In genomic region chr8:128361343-128361870, GRCm38 (mm10) we compare ENCODE assay signal across 9 mouse cellular contexts. TPM values are rescaled to one million over a fixed set of nuclear protein-coding genes. Genes with fewer than 3 reads are reported as not detected.
DNase-seq lines count a peak whose midpoint lies in the region; ATAC-seq and TF ChIP-seq lines count a peak whose summit lies in the region.
"Had no signal": no experiment of that assay in that cellular context is flagged by ENCODE, and none has a peak within 500 bp of the region (broad histone marks: within the 10 kb centered on the region; RNA-seq: fewer than 3 reads in every experiment).

No protein-coding gene starts in this region.

- H3K4me3 ChIP-seq in layer of hippocampus, adult 2 months, result peak overlapping the region; percentile 88
- peak overlapping the region; percentile 74 for H3K4me3 ChIP-seq in embryonic facial prominence, embryonic 15.5 days (replicated peaks)
- peak overlapping the region; percentile 67 for H3K4me3 ChIP-seq in intestine, embryonic 15.5 days (replicated peaks)
- H3K4me3 ChIP-seq in neural tube, embryonic 12.5 days, result peak overlapping the region; percentile 76

- H3K27ac ChIP-seq in layer of hippocampus, adult 2 months, result peak overlapping the region; percentile 98
- no peak overlapping the region for H3K27ac ChIP-seq in embryonic facial prominence, embryonic 15.5 days (replicated peaks)
- no peak overlapping the region for H3K27ac ChIP-seq in intestine, embryonic 15.5 days
- no peak overlapping the region for H3K27ac ChIP-seq in neural tube, embryonic 12.5 days

- peaks cover 20% of the 10 kb centered on the region for H3K4me1 ChIP-seq in embryonic facial prominence, embryonic 15.5 days
- H3K4me1 ChIP-seq in intestine, embryonic 15.5 days (replicated peaks), result peaks cover 5% of the 10 kb centered on the region
- H3K4me1 ChIP-seq in neural tube, embryonic 12.5 days, result peaks cover 31% of the 10 kb centered on the region

- peak overlapping the region; percentile 97 for H3K4me2 ChIP-seq in embryonic facial prominence, embryonic 15.5 days (replicated peaks)
- H3K4me2 ChIP-seq in intestine, embryonic 15.5 days (replicated peaks), result peak overlapping the region; percentile 99
- peak overlapping the region; percentile 82 for H3K4me2 ChIP-seq in neural tube, embryonic 12.5 days (replicated peaks)

- no peak for DNase-seq in layer of hippocampus, adult 2 months (ENCODE audit: low spot score in 2 of 2)
- no peak for DNase-seq in layer of hippocampus, adult 9-10 months (ENCODE audit: low spot score)
- DNase-seq in right cerebral cortex, postnatal 14 days, result no peak
- no peak for DNase-seq in testis, postnatal 14 days (ENCODE audit: low spot score)
- DNase-seq in spleen, postnatal 14 days (ENCODE audit: low spot score in 2 of 2), result no peak
- DNase-seq: left cerebral cortex, postnatal 4 days had no signal

- TF ChIP-seq CTCF in layer of hippocampus, adult 2 months (conservative IDR thresholded peaks at IDR 0.05), result no peak

- no peaks in the 10 kb centered on the region for H3K36me3 ChIP-seq in embryonic facial prominence, embryonic 15.5 days
- H3K36me3 ChIP-seq in intestine, embryonic 15.5 days, result no peaks in the 10 kb centered on the region
- H3K36me3 ChIP-seq in neural tube, embryonic 12.5 days, result no peaks in the 10 kb centered on the region

- H3K9ac ChIP-seq in embryonic facial prominence, embryonic 15.5 days, result no peak overlapping the region
- H3K9ac ChIP-seq in intestine, embryonic 15.5 days, result no peak overlapping the region
- H3K9ac ChIP-seq in neural tube, embryonic 12.5 days, result peak overlapping the region; percentile 84; the same call in 1 of the 2 replicates

- H3K9me3 ChIP-seq in embryonic facial prominence, embryonic 15.5 days (replicated peaks), result no peaks in the 10 kb centered on the region
- H3K9me3 ChIP-seq in intestine, embryonic 15.5 days, result no peaks in the 10 kb centered on the region
- no peaks in the 10 kb centered on the region for H3K9me3 ChIP-seq in neural tube, embryonic 12.5 days

- 49% methylated on average over 5 of the region's 5 CpGs for WGBS in embryonic facial prominence, embryonic 15.5 days
- WGBS in intestine, embryonic 15.5 days, result 47% methylated on average over 5 of the region's 5 CpGs
- WGBS in neural tube, embryonic 12.5 days, result 32% methylated on average over 5 of the region's 5 CpGs

- peaks cover 9% of the 10 kb centered on the region; the same call in 1 of the 2 replicates for H3K27me3 ChIP-seq in embryonic facial prominence, embryonic 15.5 days
- H3K27me3 ChIP-seq in intestine, embryonic 15.5 days (replicated peaks), result no peaks in the 10 kb centered on the region
- H3K27me3 ChIP-seq in neural tube, embryonic 12.5 days (replicated peaks), result no peaks in the 10 kb centered on the region

- no peak for ATAC-seq in embryonic facial prominence, embryonic 15.5 days (ENCODE audit: insufficient number of reproducible peaks, low FRiP score, low TSS enrichment, low read depth)
- no peak for ATAC-seq in intestine, embryonic 15.5 days
- no peak for ATAC-seq in neural tube, embryonic 12.5 days (ENCODE audit: low FRiP score, low read depth)

RNA-seq across cellular contexts. Expression of gene Nrp1, which starts 3.0 kb away (rescaled TPM):
- total RNA-seq in layer of hippocampus, adult 2 months (2021), result 100 to 1,000 TPM in 1 of 2 experiments, 10 to 100 TPM in 1; 98.8 to 106 TPM
- 107 and 114 TPM in 2 replicates for polyA plus RNA-seq in embryonic facial prominence, embryonic 15.5 days (2015; fragmentation: Nextera tagmentation; extraction: Ambion mirVana)
- polyA plus RNA-seq in intestine, embryonic 15.5 days (2015; fragmentation: Nextera tagmentation; extraction: Ambion mirVana), result 60.7 and 62.7 TPM in 2 replicates
- polyA plus RNA-seq in neural tube, embryonic 12.5 days (2016; fragmentation: Nextera tagmentation; extraction: Ambion mirVana), result 105 and 117 TPM in 2 replicates
